Comparison of ENCODE assay signal across 12 mouse cellular contexts in the genomic region with DNA sequence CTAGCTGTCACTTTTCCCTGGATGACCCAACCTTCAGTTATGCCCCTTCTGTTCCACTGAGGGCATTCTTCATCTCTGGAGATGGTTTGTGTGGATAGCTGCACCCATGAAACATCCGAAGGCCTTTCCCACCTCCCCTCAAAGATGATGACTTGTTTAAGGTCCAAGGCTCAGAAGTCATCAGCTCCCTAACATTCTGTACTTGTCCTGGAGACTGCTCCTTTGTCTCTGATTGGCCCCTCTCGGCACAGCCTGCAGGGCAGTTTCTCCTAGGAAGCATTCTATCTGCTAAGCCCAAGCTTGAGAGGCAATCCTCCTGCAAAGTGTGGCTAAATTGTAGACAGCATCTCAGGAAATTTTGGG.
DNase-seq lines count a peak whose midpoint lies in the region; ATAC-seq and TF ChIP-seq lines count a peak whose summit lies in the region.
"Had no signal": no experiment of that assay in that cellular context is flagged by ENCODE, and none has a peak within 500 bp of the region (broad histone marks: within the 10 kb centered on the region; RNA-seq: fewer than 3 reads in every experiment).

No protein-coding gene starts in this region.

- TF ChIP-seq EP300 in heart, postnatal 0 days (IDR thresholded peaks at IDR 0.05; ENCODE audit: low read depth) = no peak

- H3K9me3 ChIP-seq in hindbrain, embryonic 14.5 days (ENCODE audit: control insufficient read depth, low read length) = no peaks in the 10 kb centered on the region
- H3K9me3 ChIP-seq in hindbrain, embryonic 11.5 days (ENCODE audit: control insufficient read depth, low read length) = no peaks in the 10 kb centered on the region
- no peaks in the 10 kb centered on the region for H3K9me3 ChIP-seq in heart, postnatal 0 days (replicated peaks; ENCODE audit: control insufficient read depth, low read length)

- TF ChIP-seq CTCF in heart, postnatal 0 days (IDR thresholded peaks at IDR 0.05; ENCODE audit: low read depth) = no peak

- H3K4me1 ChIP-seq in hindbrain, embryonic 14.5 days (replicated peaks; ENCODE audit: control insufficient read depth, insufficient read depth, low read length) = peaks cover 18% of the 10 kb centered on the region
- peaks cover 15% of the 10 kb centered on the region for H3K4me1 ChIP-seq in hindbrain, embryonic 11.5 days (replicated peaks; ENCODE audit: control insufficient read depth, insufficient read depth, low read length)
- H3K4me1 ChIP-seq in heart, postnatal 0 days (ENCODE audit: control insufficient read depth, insufficient read depth) = peaks cover 35% of the 10 kb centered on the region

- H3K9ac ChIP-seq in hindbrain, embryonic 14.5 days = 0 out of 2 replicates have a peak overlapping the region, but pooled peaks have one; percentile 6
- H3K9ac ChIP-seq in hindbrain, embryonic 11.5 days (ENCODE audit: low read depth, low read length) = no peak overlapping the region
- H3K9ac ChIP-seq in heart, postnatal 0 days (replicated peaks; ENCODE audit: low read depth, low read length) = peak overlapping the region; percentile 15; the same call in 1 of the 2 replicates
- H3K9ac ChIP-seq: liver, embryonic 14.5 days had no signal

- no peak for DNase-seq in hindbrain, embryonic 14.5 days (ENCODE audit: low spot score)
- no peak for DNase-seq in hindbrain, embryonic 11.5 days (ENCODE audit: low spot score)
- DNase-seq in cerebellum, adult 18-20 months = peak; percentile 49 to 58
- DNase-seq in cerebellum, adult 9-10 months = peak; percentile 65
- DNase-seq in heart, postnatal 0 days (ENCODE audit: low spot score) = no peak
- DNase-seq in testis, postnatal 14 days (ENCODE audit: low spot score) = no peak
- no peak for DNase-seq in spleen, adult 12 weeks (ENCODE audit: low spot score)
- no peak for DNase-seq in lung, postnatal 14 days
- DNase-seq: layer of hippocampus, postnatal 36 days; right cerebral cortex, adult 18-20 months had no signal

- H3K36me3 ChIP-seq in hindbrain, embryonic 14.5 days (replicated peaks; ENCODE audit: control insufficient read depth, insufficient read depth) = no peaks in the 10 kb centered on the region
- no peaks in the 10 kb centered on the region for H3K36me3 ChIP-seq in hindbrain, embryonic 11.5 days (ENCODE audit: control insufficient read depth, insufficient read depth, low read length)
- H3K36me3 ChIP-seq in heart, postnatal 0 days (replicated peaks; ENCODE audit: control insufficient read depth, insufficient read depth, low read length) = no peaks in the 10 kb centered on the region

- no peak overlapping the region for H3K4me3 ChIP-seq in hindbrain, embryonic 14.5 days (replicated peaks; ENCODE audit: low read length)
- no peak overlapping the region for H3K4me3 ChIP-seq in hindbrain, embryonic 11.5 days (ENCODE audit: low read depth, low read length)
- no peak overlapping the region for H3K4me3 ChIP-seq in heart, postnatal 0 days (ENCODE audit: low read depth, low read length)

- no peak for ATAC-seq in hindbrain, embryonic 14.5 days (ENCODE audit: low FRiP score)
- ATAC-seq in hindbrain, embryonic 11.5 days (ENCODE audit: low FRiP score) = no peak
- no peak for ATAC-seq in heart, postnatal 0 days (ENCODE audit: insufficient read depth, low read depth)

- peaks cover 19% of the 10 kb centered on the region for H3K27me3 ChIP-seq in hindbrain, embryonic 14.5 days (ENCODE audit: control insufficient read depth, insufficient read depth, low read length)
- peaks cover 31% of the 10 kb centered on the region for H3K27me3 ChIP-seq in hindbrain, embryonic 11.5 days (ENCODE audit: control insufficient read depth, insufficient read depth, low read length)
- H3K27me3 ChIP-seq in heart, postnatal 0 days (ENCODE audit: control insufficient read depth, insufficient read depth, low read length) = no peaks in the 10 kb centered on the region

- H3K27ac ChIP-seq in hindbrain, embryonic 14.5 days = peak overlapping the region; percentile 65
- H3K27ac ChIP-seq in hindbrain, embryonic 11.5 days (ENCODE audit: low read depth, low read length) = no peak overlapping the region
- peak overlapping the region; percentile 7; the same call in 1 of the 2 replicates for H3K27ac ChIP-seq in heart, postnatal 0 days (ENCODE audit: low read depth)
- H3K27ac ChIP-seq: kidney, postnatal 0 days; liver, embryonic 14.5 days had no signal

- 22% methylated on average over 2 of the region's 2 CpGs for WGBS in hindbrain, embryonic 14.5 days
- WGBS in hindbrain, embryonic 11.5 days = 25% methylated on average over 2 of the region's 2 CpGs
- 66% methylated on average over 2 of the region's 2 CpGs for WGBS in heart, postnatal 0 days

- peak overlapping the region; percentile 69 for H3K4me2 ChIP-seq in hindbrain, embryonic 14.5 days (replicated peaks)
- no peak overlapping the region for H3K4me2 ChIP-seq in hindbrain, embryonic 11.5 days (replicated peaks; ENCODE audit: low read depth, low read length)
- peak overlapping the region; percentile 85 for H3K4me2 ChIP-seq in heart, postnatal 0 days (ENCODE audit: low read depth, low read length)

Comparison
In these comparisons a context has a peak if more than half of its experiments do, and no peak if none do; other contexts are left out.
1. DNase-seq: peak in cerebellum, adult 18-20 months (2 of 2) and cerebellum, adult 9-10 months (single experiment); none in hindbrain, embryonic 14.5 days (single experiment), hindbrain, embryonic 11.5 days (single experiment), heart, postnatal 0 days (single experiment), testis, postnatal 14 days (single experiment), spleen, adult 12 weeks (single experiment) and lung, postnatal 14 days (single experiment).